Mouse (Mus musculus) neural tube, embryonic 10.5 days (tissue): ENCODE data around the gene Trim40.
"Not testable (repeated sequence)": the region's sequence is repeated elsewhere in the genome, so short reads cannot be mapped to it uniquely, and the experiment has no call there.

ENCODE experiments used
- DNase-seq: peaks from one replicate; pipeline ENCODE4 v3.0.0-alpha.2; 2017; ENCODE audit warnings: low spot score; ENCODE audit errors: extremely low spot score

Trim40 gene

GRCm38 (mm10) chr17:36893387-36893786 is 3.5 kb upstream of the Trim40 start:
- no peak for DNase-seq

- peak; percentile 20 for DNase-seq
Observed at GRCm38 (mm10) chr17:36892362-36892761, 2.4 kb upstream of the Trim40 start.

- DNase-seq: not testable (repeated sequence)
Observed at GRCm38 (mm10) chr17:36891496-36891895, 1.6 kb upstream of the Trim40 start.

GRCm38 (mm10) chr17:36885132-36885790 is 4.7 kb downstream of the Trim40 start:
- DNase-seq: no peak

- no peak for DNase-seq
Observed at GRCm38 (mm10) chr17:36883350-36883749, 6.6 kb downstream of the Trim40 start.

- DNase-seq: no peak
Observed at GRCm38 (mm10) chr17:36874636-36875035, 15.3 kb downstream of the Trim40 start.

GRCm38 (mm10) chr17:36869955-36870810 is 19.7 kb downstream of the Trim40 start:
- DNase-seq: no peak

- no peak for DNase-seq
Observed at GRCm38 (mm10) chr17:36869284-36869954, 20.5 kb downstream of the Trim40 start, which contains the start of gene Trim10. TSS of gene Trim10 (plus strand) at chr17:36869574.

GRCm38 (mm10) chr17:36868836-36869235 is 21.1 kb downstream of the Trim40 start:
- no peak for DNase-seq

- peak; percentile 16 for DNase-seq
Observed at GRCm38 (mm10) chr17:36866719-36867527, 23.0 kb downstream of the Trim40 start, which contains the start of gene Trim15. TSS of gene Trim15 (minus strand) at chr17:36867210.

GRCm38 (mm10) chr17:36861680-36862079 is 28.2 kb downstream of the Trim40 start:
- DNase-seq: no peak

GRCm38 (mm10) chr17:36858181-36858580 is 31.7 kb downstream of the Trim40 start:
- no peak for DNase-seq

- no peak for DNase-seq
Observed at GRCm38 (mm10) chr17:36856236-36856635, 33.7 kb downstream of the Trim40 start.

GRCm38 (mm10) chr17:36855484-36855883 is 34.4 kb downstream of the Trim40 start:
- no peak for DNase-seq

GRCm38 (mm10) chr17:36851627-36852026 is 38.3 kb downstream of the Trim40 start:
- DNase-seq: no peak

GRCm38 (mm10) chr17:36851200-36851599 is 38.7 kb downstream of the Trim40 start:
- no peak for DNase-seq

- DNase-seq: no peak
Observed at GRCm38 (mm10) chr17:36849992-36850391, 39.9 kb downstream of the Trim40 start.

GRCm38 (mm10) chr17:36848911-36849310 is 41.0 kb downstream of the Trim40 start:
- no peak for DNase-seq

- DNase-seq: no peak
Observed at GRCm38 (mm10) chr17:36844725-36845124, 45.2 kb downstream of the Trim40 start.

GRCm38 (mm10) chr17:36844286-36844719 is 45.6 kb downstream of the Trim40 start:
- no peak for DNase-seq

- DNase-seq: no peak
Observed at GRCm38 (mm10) chr17:36843696-36844095, 46.2 kb downstream of the Trim40 start.
